Mouse (Mus musculus) stomach, postnatal 0 days (tissue): ENCODE measurements around the gene A430005L14Rik. TPM values are rescaled to one million over a fixed set of nuclear protein-coding genes. Genes with fewer than 3 reads are reported as not detected.

Experiments
- ATAC-seq: fragments of 200-750 bp; cut with Nextera tagmentation; 2 replicates; pipeline ENCODE4 v1.8.0; 2017; ENCODE audit not compliant: low FRiP score, low TSS enrichment
- DNase-seq: peaks from one replicate; pipeline ENCODE4 v3.0.0-alpha.2; 2016; ENCODE audit warnings: low spot score
- H3K27ac ChIP-seq: fragments of 300-500 bp; sonication (generic); replicated peaks from 2 replicates; pipeline ENCODE4 v1.5.1; 2014; ENCODE audit warnings: mild to moderate bottlenecking, control low read depth
- H3K27me3 ChIP-seq: fragments of 300-500 bp; sonication (generic); 2 replicates; pipeline ENCODE4 v1.6.1; 2014; ENCODE audit warnings: low read length; ENCODE audit not compliant: control insufficient read depth, insufficient read depth
- H3K36me3 ChIP-seq: fragments of 300-500 bp; sonication (generic); 2 replicates; pipeline ENCODE4 v1.6.1; 2014; ENCODE audit warnings: low read length, mixed read lengths; ENCODE audit not compliant: control insufficient read depth, insufficient read depth
- H3K4me1 ChIP-seq: fragments of 300-500 bp; sonication (generic); replicated peaks from 2 replicates; pipeline ENCODE4 v1.6.1; 2014; ENCODE audit warnings: antibody characterized with exemption; ENCODE audit not compliant: control insufficient read depth, insufficient read depth
- H3K4me2 ChIP-seq: fragments of 300-500 bp; sonication (generic); replicated peaks from 2 replicates; pipeline ENCODE4 v1.6.1; 2014; ENCODE audit warnings: low read depth, mild to moderate bottlenecking, control low read depth, moderate library complexity
- H3K4me3 ChIP-seq: fragments of 300-500 bp; sonication (generic); 2 replicates; pipeline ENCODE4 v1.5.1; 2014; ENCODE audit warnings: low read depth, low read length, control low read depth
- H3K9ac ChIP-seq: fragments of 300-500 bp; sonication (generic); 2 replicates; pipeline ENCODE4 v1.6.1; 2014; ENCODE audit warnings: mild to moderate bottlenecking, low read length, control low read depth, mixed read lengths
- H3K9me3 ChIP-seq: fragments of 300-500 bp; sonication (generic); 2 replicates; pipeline ENCODE4 v1.6.1; 2016; ENCODE audit warnings: low read length; ENCODE audit not compliant: control insufficient read depth
- CTCF ChIP-seq: IDR thresholded peaks from 2 replicates; pipeline ENCODE4 v1.5.1; 2016; ENCODE audit warnings: antibody characterized with exemption, low read depth, mild to moderate bottlenecking, moderate library complexity
- EP300 ChIP-seq: optimal IDR thresholded peaks from 2 replicates; pipeline ENCODE3; 2016; ENCODE audit warnings: antibody characterized with exemption
- WGBS: fragments of 180-500 bp; shearing (Covaris S2); extraction: QIAGEN DNeasy Blood & Tissue Kit; methylation state at CpG from one replicate; pipeline ENCODE4 v1.1.7; 2014; 5-methylcytosine and 5-hydroxymethylcytosine counted together
- polyA plus RNA-seq: library from polyadenylated mRNA; unstranded; fragments of >200 nt; fragmentation: Nextera tagmentation; extraction: Ambion mirVana; gene quantifications from 2 replicates; pipeline ENCODE4 v1.2.1, GENCODE M21; 2015

Gene A430005L14Rik
- polyA plus RNA-seq, 1 experiment from 2014 or later = 50.0 TPM

DNA sequence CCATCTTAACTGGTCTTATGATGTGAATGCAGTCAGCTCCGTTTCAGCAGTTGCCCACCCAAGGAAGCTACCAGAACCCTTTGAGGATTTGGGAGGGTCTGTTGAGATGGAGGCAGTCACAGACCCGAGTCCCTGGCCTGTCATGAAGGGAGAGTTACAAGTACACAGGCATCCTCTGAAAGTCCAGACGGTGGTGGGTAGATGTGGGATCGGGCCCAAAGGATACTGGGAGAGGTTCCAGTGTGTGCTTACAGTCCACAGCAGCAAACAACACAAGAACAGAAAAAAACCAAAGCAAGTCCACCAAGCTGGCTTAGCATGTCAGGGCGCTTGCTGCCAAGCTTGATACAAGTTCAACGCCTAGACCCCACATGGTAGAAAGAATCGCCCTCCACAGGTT is 5.6 kb downstream of the A430005L14Rik start:
- ATAC-seq (no peak), DNase-seq (no peak)
- Histone ChIP-seq H3K27ac (no peak overlapping the region), H3K4me2 (no peak overlapping the region), H3K4me3 (no peak overlapping the region), H3K4me1 (no peaks in the 10 kb centered on the region), H3K9me3 (no peaks in the 10 kb centered on the region), H3K27me3 (no peaks in the 10 kb centered on the region), H3K9ac (no peak overlapping the region), H3K36me3 (peaks cover 17% of the 10 kb centered on the region)
- no peak for TF ChIP-seq CTCF
- TF ChIP-seq EP300 = no peak
- WGBS = 84% methylated on average over 7 of the region's 7 CpGs

DNA sequence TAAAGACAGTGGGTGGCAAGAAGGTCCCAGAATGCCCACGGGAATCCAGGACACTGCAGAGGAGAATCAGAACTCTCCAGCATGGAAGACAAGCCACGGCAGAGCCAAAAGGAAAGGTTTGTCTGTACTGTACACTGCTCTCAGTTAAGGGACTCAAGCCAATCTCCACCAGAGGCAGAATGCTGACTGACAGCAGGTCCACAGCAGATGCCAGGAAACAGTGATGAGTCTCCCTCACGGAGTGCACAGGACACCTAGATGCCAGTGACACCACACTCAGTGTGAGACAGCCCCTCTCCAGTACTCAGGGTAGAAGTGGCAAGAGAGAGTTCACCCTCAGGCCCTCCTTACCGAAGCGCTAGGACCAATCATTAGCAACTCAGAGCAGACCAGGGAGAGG is 9.6 kb downstream of the A430005L14Rik start:
- H3K9me3 ChIP-seq = no peaks in the 10 kb centered on the region
- H3K4me1 ChIP-seq = no peaks in the 10 kb centered on the region
- ATAC-seq (no peak), DNase-seq (no peak)
- H3K4me3 ChIP-seq = no peak overlapping the region
- no peak overlapping the region for H3K4me2 ChIP-seq
- no peak overlapping the region for H3K9ac ChIP-seq
- H3K27me3 ChIP-seq = no peaks in the 10 kb centered on the region
- peaks cover 11% of the 10 kb centered on the region for H3K36me3 ChIP-seq
- 93% methylated on average over 5 of the region's 5 CpGs for WGBS
- no peak overlapping the region for H3K27ac ChIP-seq
- TF ChIP-seq EP300 (no peak), CTCF (no peak)

DNA sequence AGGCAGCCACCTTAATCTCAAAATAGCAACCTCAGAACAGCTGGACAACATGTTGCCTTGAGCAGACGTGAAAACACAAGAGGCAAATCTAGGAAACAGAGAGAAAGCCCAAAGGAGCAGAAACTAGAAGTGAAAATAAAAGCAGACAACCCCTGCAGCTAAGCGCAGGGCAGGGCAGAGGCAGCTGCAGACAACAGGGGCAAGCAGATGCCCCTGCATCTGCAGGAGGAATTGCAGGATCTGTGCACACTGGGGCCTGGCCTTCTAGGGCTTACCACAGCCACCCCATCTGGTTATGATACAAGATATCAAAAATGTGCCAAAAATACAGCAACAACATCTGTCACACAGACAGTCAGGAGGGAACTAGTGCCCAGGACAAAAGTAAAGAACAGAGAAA is 10.5 kb downstream of the A430005L14Rik start:
- Histone ChIP-seq H3K9me3 (no peaks in the 10 kb centered on the region), H3K36me3 (peaks cover 8% of the 10 kb centered on the region), H3K27me3 (no peaks in the 10 kb centered on the region), H3K27ac (no peak overlapping the region), H3K9ac (no peak overlapping the region), H3K4me3 (no peak overlapping the region), H3K4me2 (no peak overlapping the region), H3K4me1 (no peaks in the 10 kb centered on the region)
- 90% methylated on average over 2 of the region's 2 CpGs for WGBS
- no peak for TF ChIP-seq CTCF
- TF ChIP-seq EP300 = no peak
- no peak for ATAC-seq
- no peak for DNase-seq

DNA sequence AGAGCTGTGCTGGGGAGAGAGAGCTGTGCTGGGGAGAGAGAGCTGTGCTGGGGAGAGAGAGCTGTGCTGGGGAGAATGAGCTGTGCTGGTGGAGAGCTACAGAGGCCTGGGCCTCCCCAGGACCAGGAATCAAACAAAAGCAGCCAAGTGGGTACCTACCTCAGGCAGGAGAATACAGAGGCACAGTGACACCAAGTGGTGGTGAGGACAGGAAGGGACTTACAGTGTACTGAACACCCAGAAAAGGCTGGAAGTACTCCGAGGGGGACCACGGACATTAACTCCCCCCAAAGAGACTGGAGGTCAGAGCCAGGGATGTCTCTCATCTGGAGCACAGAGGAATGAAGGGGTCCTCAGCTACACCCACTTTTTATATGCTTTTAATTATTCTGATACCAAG is 11.0 kb downstream of the A430005L14Rik start:
- H3K4me2 ChIP-seq = no peak overlapping the region
- WGBS = 87% methylated on average over 2 of the region's 2 CpGs
- H3K4me3 ChIP-seq = no peak overlapping the region
- peaks cover 6% of the 10 kb centered on the region for H3K36me3 ChIP-seq
- TF ChIP-seq EP300 (no peak), CTCF (peak; percentile 15; the same call in 1 of the 2 replicates)
- no peak overlapping the region for H3K27ac ChIP-seq
- no peaks in the 10 kb centered on the region for H3K4me1 ChIP-seq
- DNase-seq (no peak), ATAC-seq (no peak)
- H3K9ac ChIP-seq = no peak overlapping the region
- no peaks in the 10 kb centered on the region for H3K9me3 ChIP-seq
- H3K27me3 ChIP-seq = no peaks in the 10 kb centered on the region

DNA sequence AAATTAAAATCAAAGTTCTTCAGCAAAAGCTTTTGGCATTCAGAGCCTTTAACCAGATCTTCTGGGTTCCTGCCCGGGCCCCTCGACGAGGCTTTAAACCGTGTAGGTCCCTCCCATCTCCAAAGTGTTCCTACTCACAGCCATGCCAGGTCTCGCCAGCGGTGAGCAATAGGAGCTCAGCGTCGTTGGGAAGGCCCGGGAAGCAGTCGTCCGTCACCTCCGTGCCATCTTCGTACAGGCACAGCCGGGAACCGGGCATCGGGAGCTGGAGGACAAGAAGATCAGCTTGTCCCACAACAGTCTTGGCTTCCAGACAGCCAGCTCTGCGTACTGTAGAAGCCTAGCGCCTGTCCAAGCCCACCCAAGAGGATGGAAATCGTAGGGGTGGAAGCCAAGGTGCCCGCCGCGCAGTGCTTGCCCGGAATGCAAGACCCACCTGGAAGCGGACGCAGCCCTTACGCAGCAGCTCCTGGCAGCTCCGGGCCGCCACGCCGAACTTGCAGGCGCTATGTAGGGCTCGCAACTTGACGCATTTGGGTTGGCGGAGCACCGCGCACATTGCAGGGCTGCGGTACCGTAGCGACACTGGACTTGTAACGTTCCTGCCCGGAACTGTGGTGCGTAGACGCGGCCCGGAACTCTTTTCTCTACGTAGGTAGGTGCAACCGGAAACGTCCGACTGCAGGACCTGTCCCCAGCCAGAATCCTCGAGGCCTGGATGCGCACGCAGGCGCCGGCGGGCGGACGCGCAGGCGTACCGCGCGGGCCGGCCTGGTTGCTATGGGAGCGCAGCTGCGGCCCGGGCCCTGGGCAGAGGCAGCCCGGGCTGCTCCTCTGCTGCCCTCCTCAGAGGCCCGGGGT is 17.6 kb downstream of the A430005L14Rik start, which contains the start of the genes Dffb and Cep104:
Gene Dffb (minus strand): TSS at position 696 of the 861 bp plus-strand sequence.
Gene Cep104 (plus strand): TSS at position 764 of the 861 bp plus-strand sequence.
- Histone ChIP-seq H3K9me3 (no peaks in the 10 kb centered on the region), H3K36me3 (no peaks in the 10 kb centered on the region; the same call in 1 of the 2 replicates), H3K4me3 (peak within 1 kb of the TSS; percentile 97), H3K9ac (peak within 1 kb of the TSS; percentile 91), H3K4me1 (no peaks in the 10 kb centered on the region), H3K27me3 (no peaks in the 10 kb centered on the region), H3K4me2 (peak within 1 kb of the TSS; percentile 91), H3K27ac (peak within 1 kb of the TSS; percentile 63)
- DNase-seq = peak; percentile 95
- TF ChIP-seq EP300 (no peak), CTCF (0 out of 2 replicates have a peak, but pooled peaks have one; percentile 3)
- peak; percentile 96 for ATAC-seq
- 1% methylated on average over 68 of the region's 68 CpGs for WGBS

DNA sequence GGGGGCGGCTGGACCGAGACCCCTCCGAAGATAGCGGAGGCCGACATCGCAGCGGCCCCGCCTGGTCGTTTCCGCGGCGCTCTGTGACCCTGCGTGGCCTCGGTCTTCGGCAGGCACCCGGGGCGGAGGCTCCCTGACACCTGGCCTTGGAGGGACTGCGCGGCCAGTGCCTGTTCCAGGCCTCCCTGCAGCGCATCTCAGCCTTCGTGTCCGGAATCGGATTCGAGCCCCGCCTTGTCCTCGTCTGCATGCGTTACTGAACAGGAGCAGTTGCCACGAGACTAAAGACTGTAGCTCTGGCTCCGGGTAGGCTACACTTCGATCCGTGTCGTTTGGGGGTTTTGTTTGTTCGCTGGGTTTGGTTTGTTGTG is 18.2 kb downstream of the A430005L14Rik start:
- DNase-seq (no peak), ATAC-seq (peak; percentile 64)
- Histone ChIP-seq H3K36me3 (no peaks in the 10 kb centered on the region; the same call in 1 of the 2 replicates), H3K4me1 (no peaks in the 10 kb centered on the region), H3K27ac (peak overlapping the region; percentile 58; the same call in 1 of the 2 replicates), H3K4me3 (peak overlapping the region; percentile 97), H3K9ac (peak overlapping the region; percentile 91), H3K4me2 (peak overlapping the region; percentile 91), H3K9me3 (no peaks in the 10 kb centered on the region), H3K27me3 (no peaks in the 10 kb centered on the region)
- TF ChIP-seq CTCF (no peak), EP300 (no peak)
- 1% methylated on average over 24 of the region's 33 CpGs for WGBS
